Mouse (Mus musculus): ENCODE measurements at regions not wholly inside any gene's neighbourhood (a gene's known extent, or its start where the extent isn't known, plus 50 kb on each side); places are given as distances from the start of the nearest gene placed in this dataset.

- H3K4me1 ChIP-seq (replicated peaks) = peaks cover 31% of the 10 kb centered on the region
- no peaks in the 10 kb centered on the region for H3K27me3 ChIP-seq
- peak overlapping the region; percentile 70 for H3K27ac ChIP-seq
- no peak overlapping the region for H3K9ac ChIP-seq (replicated peaks)
- ATAC-seq = peak; percentile 40; the same call in 1 of the 2 replicates
- WGBS = 75% methylated on average over 6 of the region's 6 CpGs
- no peak overlapping the region for H3K4me3 ChIP-seq (replicated peaks)
- no peaks in the 10 kb centered on the region for H3K36me3 ChIP-seq
- no peak overlapping the region for H3K4me2 ChIP-seq (replicated peaks)
- no peaks in the 10 kb centered on the region for H3K9me3 ChIP-seq
Observed at GRCm38 (mm10) chr12:106956266-106956665, 532.2 kb upstream of the 3110018I06Rik start.

- H3K4me1 ChIP-seq (replicated peaks) = no peaks in the 10 kb centered on the region
- 44% methylated on average over 4 of the region's 4 CpGs for WGBS
- no peak for ATAC-seq
Observed at GRCm38 (mm10) chr12:106961991-106962390, 526.4 kb upstream of the 3110018I06Rik start.

DNA sequence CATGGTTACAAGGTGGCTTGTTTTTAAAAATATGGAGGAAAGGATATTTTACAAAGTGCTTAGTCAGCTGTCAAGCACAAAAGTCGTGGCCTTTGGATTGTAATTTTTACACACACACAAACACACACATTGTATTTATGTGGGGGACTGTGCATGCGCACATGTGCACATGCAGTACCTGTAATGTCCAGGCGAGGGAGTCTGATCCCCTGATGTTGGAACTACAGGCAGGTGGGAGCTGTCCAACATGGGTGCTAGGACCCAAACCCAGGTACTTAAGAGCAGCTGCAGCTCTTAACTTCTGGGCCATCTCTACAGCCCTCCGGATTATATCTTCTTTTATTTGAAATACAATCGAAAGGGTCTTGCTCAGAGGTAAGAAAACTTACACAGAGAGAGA, 524.7 kb upstream of the 3110018I06Rik start:
- 66% methylated on average over 5 of the region's 5 CpGs for WGBS
- H3K4me1 ChIP-seq (replicated peaks) = no peaks in the 10 kb centered on the region
- no peak overlapping the region for H3K4me2 ChIP-seq (replicated peaks)
- no peaks in the 10 kb centered on the region for H3K27me3 ChIP-seq
- H3K36me3 ChIP-seq = no peaks in the 10 kb centered on the region
- H3K27ac ChIP-seq = no peak overlapping the region
- H3K9me3 ChIP-seq = no peaks in the 10 kb centered on the region
- no peak overlapping the region for H3K4me3 ChIP-seq (replicated peaks)
- no peak for ATAC-seq
- no peak overlapping the region for H3K9ac ChIP-seq (replicated peaks)

More at GRCm38 (mm10) chr12:106961991-106962390, 526.4 kb upstream of the 3110018I06Rik start:
- H3K9me3 ChIP-seq = no peaks in the 10 kb centered on the region
- H3K4me3 ChIP-seq (replicated peaks) = no peak overlapping the region
- no peak overlapping the region for H3K27ac ChIP-seq
- no peaks in the 10 kb centered on the region for H3K36me3 ChIP-seq
- H3K4me2 ChIP-seq (replicated peaks) = no peak overlapping the region
- H3K9ac ChIP-seq (replicated peaks) = no peak overlapping the region
- H3K27me3 ChIP-seq = no peaks in the 10 kb centered on the region

DNA sequence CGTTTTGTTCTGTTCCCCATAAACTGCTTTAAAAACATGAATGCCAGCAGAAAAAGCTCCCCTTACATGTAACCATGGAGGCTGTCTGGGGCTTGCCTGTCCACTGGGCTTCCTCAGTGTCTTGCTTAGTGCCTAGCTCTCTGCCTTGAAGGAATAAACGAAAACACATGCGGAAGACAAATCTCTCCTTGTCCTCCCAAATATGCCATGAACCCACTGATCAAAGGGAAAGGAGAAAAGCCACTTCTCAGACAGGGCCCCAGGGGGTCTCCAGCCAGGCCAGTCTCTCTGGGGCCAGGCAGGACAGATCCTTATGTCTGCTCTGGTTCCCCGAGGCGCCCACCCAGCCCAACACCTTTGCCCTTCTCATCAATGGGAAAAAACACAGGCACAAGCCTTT, 518.6 kb upstream of the 3110018I06Rik start:
- Histone ChIP-seq H3K4me3 (replicated peaks) (no peak overlapping the region), H3K4me1 (replicated peaks) (peaks cover 9% of the 10 kb centered on the region), H3K4me2 (replicated peaks) (no peak overlapping the region), H3K27me3 (no peaks in the 10 kb centered on the region), H3K9ac (replicated peaks) (no peak overlapping the region), H3K27ac (no peak overlapping the region), H3K9me3 (peaks cover 3% of the 10 kb centered on the region; the same call in 1 of the 2 replicates), H3K36me3 (no peaks in the 10 kb centered on the region)
- no peak for ATAC-seq
- 44% methylated on average over 5 of the region's 5 CpGs for WGBS

GRCm38 (mm10) chr12:106992421-106992820, 496.0 kb upstream of the 3110018I06Rik start:
- WGBS = 76% methylated on average over 3 of the region's 3 CpGs
- Histone ChIP-seq H3K4me3 (replicated peaks) (no peak overlapping the region), H3K27ac (no peak overlapping the region), H3K27me3 (no peaks in the 10 kb centered on the region), H3K4me2 (replicated peaks) (no peak overlapping the region), H3K9me3 (no peaks in the 10 kb centered on the region), H3K36me3 (no peaks in the 10 kb centered on the region), H3K9ac (replicated peaks) (no peak overlapping the region), H3K4me1 (replicated peaks) (no peaks in the 10 kb centered on the region)
- no peak for ATAC-seq

DNA sequence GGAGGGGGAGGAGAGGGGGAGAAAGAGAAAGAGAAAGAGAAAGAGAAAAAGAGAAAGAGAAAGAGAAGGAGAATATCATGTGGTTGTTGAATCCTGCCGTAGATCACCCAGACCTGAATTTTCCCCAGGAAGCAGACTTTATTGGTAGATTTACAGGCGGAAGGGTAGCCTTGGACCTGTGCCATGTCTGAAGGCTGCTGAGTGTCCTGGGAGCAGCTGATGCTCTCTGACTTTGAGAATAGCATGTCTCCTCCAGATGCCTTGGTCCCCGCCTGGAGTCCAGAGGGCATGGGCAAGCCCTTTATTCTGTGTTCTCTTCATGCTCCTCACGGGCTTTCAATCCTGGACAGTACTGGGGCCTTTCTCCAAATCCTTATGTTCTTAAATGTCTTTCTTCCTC, 495.4 kb upstream of the 3110018I06Rik start:
- WGBS = 85% methylated on average over 4 of the region's 4 CpGs
- Histone ChIP-seq H3K9ac (replicated peaks) (no peak overlapping the region), H3K36me3 (no peaks in the 10 kb centered on the region), H3K4me3 (replicated peaks) (no peak overlapping the region), H3K4me2 (replicated peaks) (no peak overlapping the region), H3K27ac (no peak overlapping the region), H3K4me1 (replicated peaks) (no peaks in the 10 kb centered on the region), H3K9me3 (no peaks in the 10 kb centered on the region), H3K27me3 (no peaks in the 10 kb centered on the region)
- ATAC-seq = no peak

DNA sequence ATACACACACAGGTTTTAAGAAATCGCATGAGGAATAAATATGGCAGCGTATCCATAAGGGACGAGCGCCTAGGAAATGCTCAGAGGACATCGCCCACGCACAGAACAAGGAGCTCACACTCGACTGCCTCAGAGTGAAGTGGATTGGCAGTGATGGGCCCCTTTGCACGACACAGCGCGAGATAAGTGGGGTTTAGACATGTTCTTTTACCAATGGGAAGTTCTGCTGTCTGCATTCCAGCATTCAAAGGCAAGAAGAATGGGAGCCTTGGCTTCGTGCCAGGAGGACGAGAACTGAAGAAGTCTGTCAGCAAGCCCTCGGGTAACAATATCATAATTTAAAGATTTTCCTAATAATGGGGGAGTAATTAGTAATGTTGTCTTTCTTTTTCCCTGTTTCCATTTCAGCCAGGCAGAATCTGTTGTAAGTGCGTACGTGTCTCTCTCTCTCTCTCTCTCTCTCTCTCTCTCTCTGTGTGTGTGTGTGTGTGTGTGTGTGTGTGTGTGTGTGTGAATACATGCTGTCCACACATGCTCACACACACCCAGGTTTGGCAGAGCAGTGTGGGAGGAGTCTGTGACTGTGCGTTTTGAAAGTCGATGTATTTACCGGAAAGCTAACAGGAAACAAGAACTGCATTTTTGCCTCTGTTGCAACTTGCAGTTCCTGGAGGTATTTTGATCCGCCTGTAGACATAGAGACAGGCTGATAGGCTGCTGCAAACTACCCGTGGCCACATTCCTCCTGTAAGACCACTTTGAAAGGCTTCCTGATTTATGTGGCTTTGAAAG, 477.2 kb upstream of the 3110018I06Rik start:
- H3K4me2 ChIP-seq (replicated peaks) = no peak overlapping the region
- no peak for ATAC-seq
- H3K9me3 ChIP-seq = no peaks in the 10 kb centered on the region
- H3K4me1 ChIP-seq (replicated peaks) = peaks cover 5% of the 10 kb centered on the region; the same call in 1 of the 2 replicates
- H3K9ac ChIP-seq (replicated peaks) = no peak overlapping the region
- no peak overlapping the region for H3K4me3 ChIP-seq (replicated peaks)
- H3K27ac ChIP-seq = no peak overlapping the region
- no peaks in the 10 kb centered on the region for H3K36me3 ChIP-seq
- no peaks in the 10 kb centered on the region for H3K27me3 ChIP-seq
- 69% methylated on average over 20 of the region's 20 CpGs for WGBS

GRCm38 (mm10) chr12:107016801-107017200, 471.6 kb upstream of the 3110018I06Rik start:
- no peak for ATAC-seq
- Histone ChIP-seq H3K27ac (no peak overlapping the region), H3K9ac (replicated peaks) (no peak overlapping the region), H3K4me2 (replicated peaks) (no peak overlapping the region), H3K36me3 (no peaks in the 10 kb centered on the region), H3K27me3 (no peaks in the 10 kb centered on the region), H3K9me3 (no peaks in the 10 kb centered on the region), H3K4me1 (replicated peaks) (no peaks in the 10 kb centered on the region), H3K4me3 (replicated peaks) (no peak overlapping the region)
- WGBS = 73% methylated on average over 2 of the region's 2 CpGs

GRCm38 (mm10) chr12:107021806-107022205, 466.6 kb upstream of the 3110018I06Rik start:
- Histone ChIP-seq H3K4me2 (replicated peaks) (no peak overlapping the region), H3K27me3 (no peaks in the 10 kb centered on the region), H3K4me1 (replicated peaks) (no peaks in the 10 kb centered on the region), H3K9me3 (no peaks in the 10 kb centered on the region), H3K36me3 (no peaks in the 10 kb centered on the region), H3K4me3 (replicated peaks) (no peak overlapping the region), H3K27ac (no peak overlapping the region), H3K9ac (replicated peaks) (no peak overlapping the region)
- no peak for ATAC-seq
- 82% methylated on average over 1 of the region's 1 CpGs for WGBS

DNA sequence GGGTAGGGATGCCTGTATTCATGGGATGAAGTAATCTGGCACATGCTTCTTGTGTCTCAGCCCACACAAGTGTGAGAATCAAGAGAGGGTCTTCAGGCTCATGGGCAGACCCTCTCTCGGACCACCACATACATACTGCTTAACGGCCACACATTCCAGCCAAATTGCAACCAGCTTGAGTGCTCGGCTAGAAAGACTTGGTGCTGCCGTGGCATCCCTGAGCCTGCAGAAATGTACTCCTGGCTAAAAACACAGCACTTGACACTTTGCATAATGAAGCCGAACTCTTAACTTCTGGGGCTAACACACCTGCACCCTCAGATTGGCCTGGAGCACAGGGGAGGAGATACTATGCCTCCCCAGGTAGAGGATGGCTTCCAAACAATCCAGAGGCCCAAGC, 461.6 kb upstream of the 3110018I06Rik start:
- peaks cover 4% of the 10 kb centered on the region for H3K27me3 ChIP-seq
- H3K9ac ChIP-seq (replicated peaks) = no peak overlapping the region
- ATAC-seq = no peak
- H3K4me3 ChIP-seq (replicated peaks) = no peak overlapping the region
- no peak overlapping the region for H3K27ac ChIP-seq
- H3K4me2 ChIP-seq (replicated peaks) = no peak overlapping the region
- peaks cover 11% of the 10 kb centered on the region for H3K4me1 ChIP-seq (replicated peaks)
- WGBS = 95% methylated on average over 5 of the region's 5 CpGs
- H3K36me3 ChIP-seq = no peaks in the 10 kb centered on the region
- H3K9me3 ChIP-seq = no peaks in the 10 kb centered on the region

GRCm38 (mm10) chr12:107027842-107028549, 460.4 kb upstream of the 3110018I06Rik start:
- H3K4me1 ChIP-seq (replicated peaks) = peaks cover 11% of the 10 kb centered on the region
- H3K4me3 ChIP-seq (replicated peaks) = no peak overlapping the region
- peak overlapping the region; percentile 37 for H3K4me2 ChIP-seq (replicated peaks)
- peak; percentile 53; the same call in 1 of the 2 replicates for ATAC-seq
- no peak overlapping the region for H3K27ac ChIP-seq
- no peaks in the 10 kb centered on the region for H3K9me3 ChIP-seq
- H3K36me3 ChIP-seq = no peaks in the 10 kb centered on the region
- H3K27me3 ChIP-seq = peaks cover 4% of the 10 kb centered on the region
- no peak overlapping the region for H3K9ac ChIP-seq (replicated peaks)
- WGBS = 31% methylated on average over 23 of the region's 23 CpGs

DNA sequence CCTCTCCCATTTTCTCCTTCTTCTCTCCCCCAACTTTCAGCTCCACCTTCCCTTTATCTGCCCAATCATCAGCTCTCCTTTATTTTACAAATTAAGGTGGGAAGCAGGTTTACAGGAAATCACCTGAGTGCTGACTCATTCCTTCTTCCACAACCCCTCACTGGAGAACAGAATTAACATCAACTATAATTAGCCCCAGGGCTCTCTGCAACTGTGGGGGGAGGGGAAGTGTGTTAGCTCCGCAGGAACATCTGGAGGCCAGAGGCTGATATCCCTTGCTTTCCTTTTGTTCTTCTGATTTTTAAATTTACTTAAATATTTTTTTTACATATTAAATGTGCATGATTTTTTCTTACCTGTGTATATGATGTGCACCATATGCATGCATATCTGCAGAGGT, 459.4 kb upstream of the 3110018I06Rik start:
- WGBS = 52% methylated on average over 1 of the region's 1 CpGs
- no peak for ATAC-seq

More for the DNA sequence above, 459.4 kb upstream of the 3110018I06Rik start:
- Histone ChIP-seq H3K4me2 (replicated peaks) (no peak overlapping the region), H3K9ac (replicated peaks) (no peak overlapping the region), H3K4me1 (replicated peaks) (peaks cover 11% of the 10 kb centered on the region), H3K36me3 (no peaks in the 10 kb centered on the region), H3K9me3 (no peaks in the 10 kb centered on the region), H3K27ac (no peak overlapping the region), H3K27me3 (peaks cover 4% of the 10 kb centered on the region), H3K4me3 (replicated peaks) (no peak overlapping the region)
